Comparison of ENCODE assay signal across 17 mouse cellular contexts in the genomic region with DNA sequence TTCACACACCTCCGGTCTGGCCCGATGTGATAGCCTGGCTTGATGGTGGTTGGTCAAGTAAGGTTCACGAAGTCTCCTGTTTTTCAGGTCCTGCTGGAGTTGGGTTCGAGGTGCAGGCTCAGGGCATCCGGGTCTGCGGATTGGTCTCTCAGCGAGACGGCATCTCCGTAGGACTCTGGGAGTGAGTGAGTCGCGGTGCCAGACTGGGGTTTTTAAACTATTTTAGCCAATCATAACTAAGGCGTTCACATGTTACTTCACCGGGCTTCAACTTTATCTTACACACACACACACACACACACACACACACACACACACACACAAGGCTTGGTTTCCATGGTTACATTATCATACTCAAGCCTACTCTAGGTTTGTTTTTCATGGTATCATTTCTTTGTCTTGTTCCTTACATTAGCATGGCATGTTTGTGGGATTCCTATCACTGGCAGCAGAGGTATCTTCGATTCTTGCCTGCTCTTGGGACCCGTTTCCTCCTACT. TPM values are rescaled to one million over a fixed set of nuclear protein-coding genes. Genes with fewer than 3 reads are reported as not detected.
DNase-seq lines count a peak whose midpoint lies in the region; ATAC-seq and TF ChIP-seq lines count a peak whose summit lies in the region.
"Had no signal": no experiment of that assay in that cellular context is flagged by ENCODE, and none has a peak within 500 bp of the region (broad histone marks: within the 10 kb centered on the region; RNA-seq: fewer than 3 reads in every experiment).

No protein-coding gene starts in this region.

- no peaks in the 10 kb centered on the region for H3K27me3 ChIP-seq in heart, embryonic 12.5 days (replicated peaks)
- no peaks in the 10 kb centered on the region for H3K27me3 ChIP-seq in erythroblast, embryonic 14.5 days (ENCODE audit: control insufficient read depth)
- H3K27me3 ChIP-seq: embryonic facial prominence, embryonic 15.5 days; midbrain, embryonic 12.5 days had no signal

- H3K4me3 ChIP-seq in heart, embryonic 12.5 days: peak overlapping the region; percentile 79; the same call in 1 of the 2 replicates
- peak overlapping the region; percentile 84 for H3K4me3 ChIP-seq in bone marrow, adult 2 months (replicated peaks; ENCODE audit: control insufficient read depth, low read depth, low read length)
- H3K4me3 ChIP-seq in erythroblast, embryonic 14.5 days (replicated peaks): peak overlapping the region; percentile 88
- H3K4me3 ChIP-seq: embryonic facial prominence, embryonic 15.5 days; midbrain, embryonic 12.5 days had no signal

- H3K36me3 ChIP-seq in heart, embryonic 12.5 days: no peaks in the 10 kb centered on the region
- H3K36me3 ChIP-seq in erythroblast, embryonic 14.5 days (ENCODE audit: control insufficient read depth): peaks cover 16% of the 10 kb centered on the region
- H3K36me3 ChIP-seq: embryonic facial prominence, embryonic 15.5 days; midbrain, embryonic 12.5 days had no signal

- intact Hi-C loops in heart, postnatal 25 days (cut with DNase I): no loop called here

- no peak for DNase-seq in heart, postnatal 25 days (ENCODE audit: low spot score)
- DNase-seq in gastrocnemius, adult 18-20 months (ENCODE audit: low spot score): no peak
- DNase-seq in thymus, postnatal 14 days: no peak
- DNase-seq in right cerebral cortex, adult 18-20 months: no peak
- DNase-seq: adrenal gland, postnatal 25 days; cerebellum, adult 11-12 months; forebrain, postnatal 0 days; gastrocnemius, postnatal 14 days; layer of hippocampus, adult 9-11 months; lung, adult 2 months had no signal

- H3K4me2 ChIP-seq in heart, embryonic 12.5 days: peak overlapping the region; percentile 70; the same call in 1 of the 2 replicates
- H3K4me2 ChIP-seq: embryonic facial prominence, embryonic 15.5 days; midbrain, embryonic 12.5 days had no signal

- 75% methylated on average over 15 of the region's 15 CpGs for WGBS in heart, embryonic 12.5 days
- WGBS in bone marrow, adult 2 months: 69% methylated on average over 15 of the region's 15 CpGs

- peaks cover 22% of the 10 kb centered on the region for H3K4me1 ChIP-seq in heart, embryonic 12.5 days (replicated peaks)
- peaks cover 1% of the 10 kb centered on the region for H3K4me1 ChIP-seq in bone marrow, adult 2 months (ENCODE audit: control insufficient read depth, insufficient read depth, low read length)
- peaks cover 60% of the 10 kb centered on the region for H3K4me1 ChIP-seq in erythroblast, embryonic 14.5 days (ENCODE audit: control insufficient read depth)

- H3K9ac ChIP-seq in heart, embryonic 12.5 days: no peak overlapping the region
- H3K9ac ChIP-seq: embryonic facial prominence, embryonic 15.5 days; forebrain, postnatal 0 days; midbrain, embryonic 12.5 days had no signal

- H3K9me3 ChIP-seq in heart, embryonic 12.5 days (replicated peaks): 0 out of 2 replicates have a peak, but pooled peaks cover under 1% of the 10 kb centered on the region
- no peaks in the 10 kb centered on the region for H3K9me3 ChIP-seq in erythroblast, embryonic 14.5 days (ENCODE audit: control insufficient read depth, low read length)
- H3K9me3 ChIP-seq: embryonic facial prominence, embryonic 15.5 days; midbrain, embryonic 12.5 days had no signal

- TF ChIP-seq POLR2A in bone marrow, adult 2 months (IDR thresholded peaks at IDR 0.05; ENCODE audit: borderline replicate concordance, control insufficient read depth, low read depth, low read length): peak; percentile 85

- TF ChIP-seq CTCF in bone marrow, adult 2 months (IDR thresholded peaks at IDR 0.05; ENCODE audit: control insufficient read depth, insufficient read depth, low read length): no peak

- ATAC-seq in heart, embryonic 12.5 days (ENCODE audit: insufficient number of reproducible peaks, low FRiP score): peak; percentile 62
- ATAC-seq in megakaryocyte progenitor cell, adult 5-6 weeks (replicated peaks; ENCODE audit: poor library complexity): peak; percentile 65
- ATAC-seq: forebrain, postnatal 0 days; inflammation-experienced regulatory T-cells, adult 6 months had no signal

- H3K27ac ChIP-seq in heart, embryonic 12.5 days (ENCODE audit: poor library complexity, severe bottlenecking): peak overlapping the region; percentile 78
- peak overlapping the region; percentile 87 for H3K27ac ChIP-seq in bone marrow, adult 2 months (ENCODE audit: control insufficient read depth, insufficient read depth, low read depth, low read length, poor library complexity)
- H3K27ac ChIP-seq: embryonic facial prominence, embryonic 15.5 days; midbrain, embryonic 12.5 days had no signal

RNA-seq across cellular contexts. Expression of gene Akap7, which starts 8.6 kb away (rescaled TPM):
- 38.3 and 38.6 TPM in 2 replicates for polyA plus RNA-seq in heart, embryonic 12.5 days (2016; fragmentation: Nextera tagmentation; extraction: Ambion mirVana)
- 10 to 100 TPM; 52.6 to 58.2 TPM for total RNA-seq in heart, postnatal 25 days (2021)
- 35.8 and 64.2 TPM in 2 replicates for polyA plus RNA-seq in bone marrow, adult 2 months (2011; ENCODE audit: insufficient read depth, insufficient read length, low replicate concordance, missing spikeins)
- 2.5 and 2.6 TPM in 2 replicates for polyA plus RNA-seq in erythroblast, embryonic 14.5 days (2012)
- 17.2 and 19.3 TPM in 2 replicates for total RNA-seq in megakaryocyte progenitor cell, adult 5-6 weeks (2015)
- 18.8 and 24.4 TPM in 2 replicates for total RNA-seq in megakaryocyte progenitor cell, adult 5-6 weeks (2017)
- total RNA-seq in gastrocnemius, adult 18-20 months (2021): 10 to 100 TPM; 14.7 to 20.7 TPM
